Mouse (Mus musculus): ENCODE results near the gene Trabd2b.

Trabd2b gene

GRCm38 (mm10) chr4:114605670-114606069, 199.1 kb downstream of the Trabd2b start:
- no peak for DNase-seq (ENCODE audit: low spot score)

GRCm38 (mm10) chr4:114607873-114608272, 201.3 kb downstream of the Trabd2b start:
- no peak for DNase-seq (ENCODE audit: low spot score)

DNA sequence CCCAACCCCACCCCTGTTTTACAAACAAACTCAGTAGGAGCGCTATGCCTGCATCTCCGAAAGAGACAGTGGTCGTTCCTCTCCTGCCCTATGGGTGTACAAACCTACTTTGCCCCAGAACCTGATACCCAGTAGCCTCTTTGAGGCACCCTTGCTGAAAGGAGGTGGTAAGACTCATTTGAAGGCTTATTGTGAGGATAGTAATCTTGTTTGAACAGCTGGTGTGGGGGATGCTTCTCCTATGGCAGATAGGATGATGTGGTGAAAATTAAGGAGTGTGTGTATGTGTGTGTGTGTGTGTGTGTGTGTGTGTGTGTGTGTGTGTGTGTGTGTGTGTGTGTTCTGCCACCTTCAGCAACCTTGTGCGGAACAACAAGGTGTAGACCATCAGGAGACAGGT, 202.8 kb downstream of the Trabd2b start:
- DNase-seq (ENCODE audit: low spot score): no peak

GRCm38 (mm10) chr4:114611166-114611929, 204.8 kb downstream of the Trabd2b start:
- DNase-seq (ENCODE audit: low spot score): no peak

GRCm38 (mm10) chr4:114612032-114612431, 205.5 kb downstream of the Trabd2b start:
- DNase-seq (ENCODE audit: low spot score): no peak

DNA sequence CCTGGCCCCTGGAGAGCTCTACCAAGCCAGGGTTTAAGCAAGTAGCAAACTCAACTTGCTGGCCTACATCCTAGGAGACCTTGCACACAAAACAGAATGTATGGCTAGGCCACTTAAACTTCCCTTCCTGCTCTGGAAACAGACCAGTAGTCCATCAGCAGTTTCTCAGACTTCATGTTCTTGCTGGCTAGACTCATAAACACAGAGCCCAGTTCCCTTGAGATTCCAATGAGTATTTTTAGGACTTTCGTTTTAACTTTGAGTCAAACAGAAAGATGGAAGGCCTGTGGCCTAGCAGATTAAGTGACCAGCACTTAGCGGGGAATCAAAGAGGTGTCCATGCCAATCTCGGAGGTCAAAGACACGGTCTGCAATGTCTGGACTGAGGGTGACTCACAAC, 206.3 kb downstream of the Trabd2b start:
- no peak for DNase-seq (ENCODE audit: low spot score)

- no peak for DNase-seq (ENCODE audit: low spot score)
Measured at GRCm38 (mm10) chr4:114614086-114614485, 207.6 kb downstream of the Trabd2b start.

GRCm38 (mm10) chr4:114615765-114616164, 209.2 kb downstream of the Trabd2b start:
- no peak for DNase-seq (ENCODE audit: low spot score)

DNA sequence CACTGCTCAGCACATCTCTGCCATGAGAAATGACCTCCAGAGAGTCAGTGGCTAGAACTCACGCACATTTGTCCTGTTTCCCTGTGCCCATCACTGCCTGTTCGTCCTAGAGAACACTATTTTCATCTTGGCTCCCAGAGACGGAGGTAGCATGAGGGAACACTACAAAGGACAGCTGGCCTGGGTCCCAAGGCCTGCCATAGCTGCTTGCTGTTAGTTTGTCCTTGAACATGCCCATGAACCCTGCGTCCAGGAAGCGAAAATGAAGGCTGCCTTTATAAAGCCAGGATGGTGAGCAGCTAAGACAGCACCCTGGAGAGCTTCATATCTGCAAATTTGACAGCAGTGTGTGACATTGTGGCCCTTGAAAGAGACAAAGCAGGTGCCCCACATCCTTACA, 216.4 kb downstream of the Trabd2b start:
- DNase-seq (ENCODE audit: low spot score): no peak

- no peak for DNase-seq (ENCODE audit: low spot score)
Measured at GRCm38 (mm10) chr4:114624114-114624910, 217.8 kb downstream of the Trabd2b start.

GRCm38 (mm10) chr4:114625357-114625756, 218.8 kb downstream of the Trabd2b start:
- DNase-seq (ENCODE audit: low spot score): no peak

GRCm38 (mm10) chr4:114625920-114626319, 219.4 kb downstream of the Trabd2b start:
- no peak for DNase-seq (ENCODE audit: low spot score)

DNA sequence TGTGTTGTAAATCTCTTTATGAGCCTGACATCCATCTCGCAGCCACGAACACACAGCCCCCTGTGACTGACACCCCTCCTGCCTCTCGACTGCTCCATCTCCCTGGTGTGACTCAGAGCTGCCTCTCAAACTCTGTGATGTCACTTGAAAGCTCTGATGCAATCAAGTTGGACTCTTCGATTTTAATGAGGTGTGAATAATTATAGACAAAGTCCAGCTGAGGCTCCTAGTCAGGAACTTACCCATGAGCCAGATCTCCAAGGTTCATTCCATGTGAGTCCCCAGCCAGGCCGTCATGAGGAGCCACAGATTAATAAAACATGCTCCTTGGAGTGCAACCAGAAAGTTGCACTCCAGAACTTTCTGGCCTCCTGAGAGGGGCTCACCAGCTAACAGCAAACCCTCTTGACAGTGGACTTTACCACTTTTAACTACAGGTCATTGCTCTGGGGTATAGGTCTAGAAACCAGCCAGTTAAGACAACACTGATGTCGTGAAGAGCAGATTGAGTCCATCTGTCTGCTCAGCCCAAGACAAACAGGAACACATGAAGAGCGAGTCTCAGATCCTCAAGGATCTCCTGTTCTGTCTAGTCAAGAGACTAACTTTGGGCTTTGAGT, 221.3 kb downstream of the Trabd2b start:
- no peak for DNase-seq (ENCODE audit: low spot score)

- peak; percentile 44 for DNase-seq (ENCODE audit: low spot score)
Measured at GRCm38 (mm10) chr4:114635889-114636288, 229.4 kb downstream of the Trabd2b start.

DNA sequence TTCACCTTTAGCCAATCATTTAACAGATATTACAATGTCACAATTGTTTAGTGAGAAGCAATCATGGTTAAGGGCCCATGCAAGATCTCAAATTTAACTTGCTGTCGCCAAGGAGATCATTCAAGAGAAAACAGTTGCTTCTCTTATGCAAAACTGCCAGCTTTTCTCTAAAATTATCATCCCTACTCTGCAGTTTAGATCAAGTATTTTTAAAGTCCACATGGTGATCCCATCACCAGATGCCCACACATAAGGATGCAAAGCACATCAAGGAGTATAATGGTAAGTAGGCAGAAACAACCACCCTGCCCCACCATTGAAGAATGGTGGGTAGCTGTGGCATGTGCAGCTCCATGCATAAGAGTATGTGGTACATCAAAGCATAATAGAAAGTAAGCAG, 229.8 kb downstream of the Trabd2b start:
- DNase-seq (ENCODE audit: low spot score): peak; percentile 40

DNA sequence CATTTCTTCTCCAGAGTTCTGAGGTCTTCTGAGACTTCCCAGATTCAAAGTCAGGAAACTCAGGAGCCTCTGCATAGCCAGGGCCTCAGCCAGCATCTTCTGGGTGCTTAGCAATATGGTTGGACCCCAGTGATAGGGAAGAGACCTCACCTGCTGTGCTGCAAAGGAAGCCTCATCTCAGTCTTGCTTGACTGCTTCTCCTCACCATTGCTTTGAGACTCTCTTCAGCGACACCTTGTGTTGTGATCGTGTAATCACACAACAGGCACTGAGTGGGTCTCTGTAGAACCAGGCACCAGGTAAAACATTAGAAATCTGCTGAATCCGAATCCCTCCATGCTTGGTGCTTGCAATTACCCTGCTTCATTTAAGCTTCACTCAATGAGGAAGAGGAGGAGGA, 230.6 kb downstream of the Trabd2b start:
- DNase-seq (ENCODE audit: low spot score): no peak

DNA sequence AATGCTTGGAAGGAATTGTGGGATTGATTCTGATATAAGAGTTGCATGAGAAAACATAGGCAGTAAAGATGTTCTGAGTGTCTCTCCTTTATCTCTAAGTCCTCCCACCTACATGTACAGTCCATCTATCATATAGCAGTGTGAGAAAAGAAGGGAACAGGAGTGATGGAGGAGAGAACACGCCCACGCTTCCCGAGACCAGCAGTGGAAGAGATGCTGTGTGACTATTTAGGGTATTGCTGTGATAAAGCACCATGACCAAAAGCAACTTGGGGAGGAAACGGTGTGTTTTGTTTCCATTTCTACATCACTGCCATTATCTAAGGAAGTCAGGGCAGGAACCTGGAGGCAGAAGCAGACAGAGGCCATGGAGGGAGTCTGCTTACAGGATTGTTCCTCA, 235.9 kb downstream of the Trabd2b start:
- DNase-seq (ENCODE audit: low spot score): no peak

DNA sequence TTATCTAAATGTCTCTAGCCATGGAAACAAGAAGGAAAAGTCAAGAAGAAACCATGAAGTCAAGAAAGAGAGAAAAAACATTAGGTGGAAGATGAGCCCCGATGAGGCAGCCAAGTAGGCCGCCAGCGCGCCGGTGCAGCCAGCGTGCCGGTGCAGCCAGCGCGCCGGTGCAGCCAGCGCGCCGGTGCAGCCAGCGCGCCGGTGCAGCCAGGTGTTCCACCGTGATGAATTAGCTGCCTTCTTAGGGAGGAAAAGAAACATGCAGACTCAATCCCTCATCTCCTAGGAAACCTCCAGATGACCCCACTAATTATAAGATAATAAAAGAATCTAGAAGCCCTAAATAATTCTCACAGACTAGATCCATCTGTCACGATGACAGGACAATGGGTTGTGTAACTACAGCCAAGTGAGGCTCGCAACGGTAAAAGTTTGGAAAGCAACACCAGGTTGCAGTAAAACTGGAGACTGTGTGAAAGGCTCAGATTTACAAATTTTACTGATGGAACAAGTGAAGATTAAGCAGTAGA, 237.2 kb downstream of the Trabd2b start:
- DNase-seq (ENCODE audit: low spot score): no peak

GRCm38 (mm10) chr4:114645341-114645740, 238.8 kb downstream of the Trabd2b start:
- DNase-seq (ENCODE audit: low spot score): no peak

DNA sequence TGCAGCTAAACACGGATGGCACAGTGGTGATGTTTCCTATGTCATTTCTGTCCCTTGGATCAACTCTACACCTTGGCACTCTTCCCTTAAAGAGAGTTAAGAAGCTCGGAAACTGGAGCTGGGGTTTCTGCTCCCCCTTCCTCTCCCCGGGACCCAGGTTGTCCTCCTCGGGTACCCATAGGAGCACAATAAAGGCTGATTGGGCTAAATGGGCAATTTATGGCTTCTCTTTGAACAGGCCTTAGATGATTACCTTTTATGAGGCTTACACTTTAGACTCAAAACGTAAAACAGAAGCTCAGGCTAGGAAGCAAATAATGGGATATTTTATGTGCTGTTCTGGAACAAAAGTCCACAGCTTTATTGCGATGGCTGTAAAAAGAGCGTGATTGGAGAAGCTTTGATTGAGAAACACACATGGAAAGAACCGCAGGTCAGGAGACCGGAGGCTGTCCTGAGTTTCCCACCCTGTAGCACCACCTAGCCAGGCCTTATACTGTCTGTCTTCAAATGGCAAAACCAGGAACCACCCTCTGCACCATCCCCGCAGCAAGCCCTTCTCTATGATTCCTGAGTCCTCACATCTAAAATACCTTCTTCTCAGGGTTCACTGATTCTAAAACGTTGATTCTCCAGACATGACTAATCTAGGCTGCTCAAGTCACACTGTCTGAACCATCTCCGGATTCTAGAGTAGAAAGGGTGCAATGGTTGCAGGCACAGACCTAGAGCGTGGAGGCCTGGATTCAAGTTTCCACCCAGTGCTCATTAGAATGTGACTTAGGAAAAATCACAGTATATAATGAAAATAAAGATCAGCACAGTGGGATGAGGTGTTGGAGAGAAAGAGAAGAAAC, 240.5 kb downstream of the Trabd2b start:
- no peak for DNase-seq (ENCODE audit: low spot score)

GRCm38 (mm10) chr4:114647689-114648088, 241.2 kb downstream of the Trabd2b start:
- DNase-seq (ENCODE audit: low spot score): peak; percentile 46
